Mouse (Mus musculus) limb, embryonic 15.5 days (tissue): ENCODE data around the gene Rag1. TPM values are rescaled to one million over a fixed set of nuclear protein-coding genes. Genes with fewer than 3 reads are reported as not detected.
A peak's percentile ranks its signal among the peaks of the same experiment; 100 is the strongest.

Source experiments
- ATAC-seq: fragments of 200-750 bp; cut with Nextera tagmentation; 2 replicates; pipeline ENCODE4 v1.8.0; 2017; ENCODE audit warnings: low read depth, moderate TSS enrichment; ENCODE audit not compliant: insufficient number of reproducible peaks, low FRiP score, low TSS enrichment
- H3K27ac ChIP-seq: fragments of 300-500 bp; sonication (generic); 2 replicates; pipeline ENCODE4 v1.5.1; 2015; ENCODE audit warnings: moderate library complexity, mild to moderate bottlenecking, inconsistent platforms
- H3K27me3 ChIP-seq: fragments of 300-500 bp; sonication (generic); 2 replicates; pipeline ENCODE4 v1.6.1; 2015; ENCODE audit warnings: inconsistent platforms
- H3K36me3 ChIP-seq: fragments of 300-500 bp; sonication (generic); 2 replicates; pipeline ENCODE4 v1.6.1; 2015; ENCODE audit warnings: inconsistent platforms
- H3K4me1 ChIP-seq: fragments of 300-500 bp; sonication (generic); 2 replicates; pipeline ENCODE4 v1.6.1; 2015; ENCODE audit warnings: inconsistent platforms
- H3K4me2 ChIP-seq: fragments of 300-500 bp; sonication (generic); 2 replicates; pipeline ENCODE4 v1.6.1; 2015; ENCODE audit warnings: mild to moderate bottlenecking, inconsistent platforms
- H3K4me3 ChIP-seq: fragments of 300-500 bp; sonication (generic); 2 replicates; pipeline ENCODE4 v1.5.1; 2015; ENCODE audit warnings: mild to moderate bottlenecking, inconsistent platforms
- H3K9ac ChIP-seq: fragments of 300-500 bp; sonication (generic); 2 replicates; pipeline ENCODE4 v1.6.1; 2015; ENCODE audit warnings: inconsistent platforms
- H3K9me3 ChIP-seq: fragments of 300-500 bp; sonication (generic); 2 replicates; pipeline ENCODE4 v1.6.1; 2016; ENCODE audit warnings: inconsistent platforms
- WGBS: fragments of 180-500 bp; shearing (Covaris S2); methylation state at CpG from one replicate; pipeline ENCODE4 v1.1.7; 2015; 5-methylcytosine and 5-hydroxymethylcytosine counted together
- polyA plus RNA-seq: library from polyadenylated mRNA; unstranded; fragments of >200 nt; fragmentation: Nextera tagmentation; extraction: Ambion mirVana; gene quantifications from 2 replicates; pipeline ENCODE4 v1.2.1, GENCODE M21; 2015

Gene Rag1
- polyA plus RNA-seq, 1 experiment from 2014 or later, result 0.05 TPM

DNA sequence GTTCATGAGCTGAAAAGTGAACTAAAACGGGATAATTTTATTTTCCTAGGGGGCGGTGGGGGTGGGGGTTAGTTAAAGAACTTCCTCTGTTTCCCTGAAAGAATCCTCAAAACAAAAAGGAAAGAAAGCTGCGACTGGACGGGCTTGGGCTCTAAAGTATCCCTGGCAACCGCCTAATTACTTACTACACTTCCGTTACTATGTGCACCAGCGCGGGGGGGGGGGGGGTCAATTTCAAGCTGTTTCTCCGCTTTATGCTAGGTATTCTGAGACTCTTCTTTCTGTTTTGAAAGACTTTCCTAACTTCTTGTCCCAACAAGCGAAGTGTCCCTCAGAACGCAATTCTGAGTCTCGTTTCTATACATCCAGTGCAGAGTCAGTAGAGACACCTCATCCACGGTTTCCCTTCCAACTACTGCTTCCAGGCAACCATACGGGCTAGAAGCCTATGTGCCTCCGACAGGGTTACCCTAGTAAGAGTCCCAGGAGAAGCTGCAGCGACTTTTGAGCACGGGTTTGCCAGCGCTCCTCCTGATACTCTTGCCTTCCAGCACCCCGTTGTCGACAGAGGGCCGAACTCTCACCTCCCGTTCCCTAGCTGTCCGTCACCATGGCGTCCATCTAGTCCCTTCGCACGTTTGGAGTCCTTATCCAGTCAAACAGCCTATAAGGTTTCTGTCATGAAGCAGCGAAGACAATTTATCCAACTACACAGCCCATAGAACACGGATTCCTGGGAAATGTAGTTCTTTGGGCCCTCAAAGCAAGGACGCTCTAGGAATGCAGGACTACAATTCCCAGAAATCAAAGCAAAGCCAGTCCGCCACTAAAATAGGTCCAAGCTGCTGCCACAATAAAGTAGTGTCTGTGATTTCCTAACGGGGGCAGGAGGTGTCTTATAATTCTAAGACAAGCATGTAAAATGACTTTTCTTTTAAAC is 20.7 kb downstream of the Rag1 start:
- Histone ChIP-seq H3K9ac (peak overlapping the region; percentile 54), H3K9me3 (no peaks in the 10 kb centered on the region), H3K4me1 (no peaks in the 10 kb centered on the region), H3K4me2 (peak overlapping the region; percentile 56), H3K36me3 (no peaks in the 10 kb centered on the region), H3K27ac (peak overlapping the region; percentile 92), H3K4me3 (peak overlapping the region; percentile 74), H3K27me3 (no peaks in the 10 kb centered on the region)
- whole genome bisulfite sequencing, result 2% methylated on average over 30 of the region's 31 CpGs
- ATAC-seq, result peak; percentile 97

DNA sequence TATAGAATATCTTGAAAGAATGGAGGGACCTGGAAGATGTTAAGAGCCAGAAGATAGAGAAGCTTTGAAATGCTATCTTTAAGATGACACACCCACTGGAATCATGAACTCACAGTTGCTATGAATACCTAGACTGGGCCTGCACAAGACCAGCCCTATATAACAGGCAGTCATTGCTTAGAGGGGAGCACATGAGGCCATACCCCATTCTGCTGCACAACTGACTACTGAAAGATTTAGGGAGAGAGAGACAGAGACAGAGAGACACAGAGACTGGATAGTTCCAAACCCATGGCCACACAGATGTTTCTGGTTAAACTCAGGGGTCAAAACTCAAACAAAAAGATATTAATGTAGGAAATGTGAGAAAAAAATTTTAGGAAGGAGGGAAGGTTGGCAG is 22.1 kb downstream of the Rag1 start:
- no peak overlapping the region for H3K9ac ChIP-seq
- no peak overlapping the region for H3K4me3 ChIP-seq
- H3K4me2 ChIP-seq, result no peak overlapping the region
- no peaks in the 10 kb centered on the region for H3K9me3 ChIP-seq
- no peaks in the 10 kb centered on the region for H3K27me3 ChIP-seq
- no peak overlapping the region for H3K27ac ChIP-seq
- ATAC-seq, result no peak
- H3K4me1 ChIP-seq, result no peaks in the 10 kb centered on the region
- H3K36me3 ChIP-seq, result no peaks in the 10 kb centered on the region

DNA sequence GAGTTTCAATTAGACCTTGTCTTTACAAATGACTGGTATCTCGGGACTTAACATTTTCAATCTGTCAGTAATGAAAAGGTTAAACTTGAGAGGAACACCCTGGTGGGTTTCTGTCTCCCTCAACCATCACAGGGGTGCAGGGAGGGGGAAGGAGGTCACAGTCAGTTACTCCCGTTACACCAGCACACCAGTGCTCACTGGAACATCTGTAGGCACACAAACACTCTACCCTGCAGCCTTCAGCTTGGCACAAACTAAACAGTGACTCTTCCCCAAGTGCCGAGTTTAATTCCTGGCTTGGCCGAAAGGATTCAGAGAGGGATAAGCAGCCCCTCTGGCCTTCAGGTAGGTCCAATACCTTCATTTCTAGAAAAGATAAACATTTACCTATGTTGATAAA is 24.8 kb downstream of the Rag1 start, which contains the start of gene Rag2:
Gene Rag2, plus strand, starts transcription at position 193 of the 400 bp plus-strand sequence.
- H3K27ac ChIP-seq, result no peak within 1 kb of the TSS
- H3K9ac ChIP-seq, result no peak within 1 kb of the TSS
- H3K27me3 ChIP-seq, result no peaks in the 10 kb centered on the region
- no peaks in the 10 kb centered on the region for H3K36me3 ChIP-seq
- H3K4me1 ChIP-seq, result no peaks in the 10 kb centered on the region
- no peak within 1 kb of the TSS for H3K4me3 ChIP-seq
- WGBS, result 52% methylated on average over 4 of the region's 4 CpGs
- ATAC-seq, result no peak
- H3K4me2 ChIP-seq, result no peak within 1 kb of the TSS
- H3K9me3 ChIP-seq, result no peaks in the 10 kb centered on the region

DNA sequence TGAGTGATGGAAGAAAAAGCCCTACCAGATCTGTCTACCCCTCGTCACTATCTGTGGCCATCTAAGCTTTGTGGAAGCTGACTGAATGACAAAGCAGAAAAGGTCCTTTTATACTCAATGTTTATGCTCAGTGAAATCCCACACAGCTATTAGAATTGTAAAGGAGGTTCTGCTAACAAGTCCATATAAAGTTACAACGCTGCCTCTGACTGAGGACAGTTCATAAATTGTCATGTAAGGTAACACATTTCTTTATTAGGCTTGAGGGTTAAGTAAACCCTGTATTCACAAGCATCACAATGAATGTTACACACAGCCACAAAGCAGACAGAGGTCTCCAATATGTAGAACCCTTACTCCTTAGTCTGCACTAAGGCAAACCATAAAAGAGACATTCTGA is 25.3 kb downstream of the Rag1 start:
- Histone ChIP-seq H3K4me3 (no peak overlapping the region), H3K27me3 (no peaks in the 10 kb centered on the region), H3K4me2 (no peak overlapping the region), H3K9me3 (no peaks in the 10 kb centered on the region), H3K9ac (no peak overlapping the region), H3K36me3 (no peaks in the 10 kb centered on the region), H3K4me1 (no peaks in the 10 kb centered on the region), H3K27ac (no peak overlapping the region)
- ATAC-seq, result no peak
- WGBS, result 62% methylated on average over 2 of the region's 2 CpGs

DNA sequence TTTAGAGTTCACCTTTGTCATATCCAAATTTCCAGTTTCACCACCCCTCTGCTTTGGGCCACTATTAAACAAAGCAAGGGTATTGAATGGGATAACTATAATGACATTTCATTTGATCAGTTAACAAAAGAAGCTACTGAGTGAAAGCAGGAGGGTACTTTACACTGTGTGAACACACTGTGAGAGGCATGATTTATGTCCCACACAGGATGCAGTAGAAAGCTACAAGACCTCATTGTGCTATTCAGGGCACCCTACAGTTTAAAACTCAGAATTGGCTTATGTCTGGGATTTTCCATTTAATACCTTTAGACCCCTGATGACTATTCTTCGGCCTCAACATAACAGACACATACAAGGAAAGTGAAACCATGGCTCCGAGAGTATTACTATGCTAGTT is 26.3 kb downstream of the Rag1 start:
- Histone ChIP-seq H3K27ac (no peak overlapping the region), H3K4me3 (no peak overlapping the region), H3K4me1 (no peaks in the 10 kb centered on the region), H3K4me2 (no peak overlapping the region), H3K9me3 (no peaks in the 10 kb centered on the region), H3K27me3 (no peaks in the 10 kb centered on the region), H3K36me3 (no peaks in the 10 kb centered on the region), H3K9ac (no peak overlapping the region)
- ATAC-seq, result no peak
- WGBS, result 83% methylated on average over 2 of the region's 2 CpGs

DNA sequence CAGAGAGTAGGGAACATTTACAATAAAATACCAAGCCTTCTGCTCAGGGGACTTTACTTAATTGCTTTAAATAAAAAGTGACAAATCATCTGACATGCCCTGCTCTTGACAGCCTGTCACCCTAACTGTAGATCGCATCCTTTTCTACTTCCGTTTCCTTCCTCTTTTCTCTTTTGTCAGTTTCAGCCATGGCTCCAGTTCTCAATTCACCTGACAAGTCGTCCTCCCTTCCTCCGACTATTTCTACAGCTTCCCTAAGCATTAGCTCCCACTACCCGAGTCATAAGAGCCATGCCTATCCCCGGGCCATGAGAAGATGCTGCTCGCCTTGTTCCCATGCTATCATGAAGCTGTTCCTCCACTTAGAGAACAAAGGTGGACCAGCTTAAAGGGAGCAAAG is 27.7 kb downstream of the Rag1 start:
- no peak for ATAC-seq
- Histone ChIP-seq H3K4me2 (no peak overlapping the region), H3K27me3 (no peaks in the 10 kb centered on the region), H3K4me3 (no peak overlapping the region), H3K36me3 (no peaks in the 10 kb centered on the region), H3K27ac (no peak overlapping the region), H3K9ac (no peak overlapping the region), H3K9me3 (no peaks in the 10 kb centered on the region), H3K4me1 (no peaks in the 10 kb centered on the region)
- 65% methylated on average over 7 of the region's 7 CpGs for WGBS

DNA sequence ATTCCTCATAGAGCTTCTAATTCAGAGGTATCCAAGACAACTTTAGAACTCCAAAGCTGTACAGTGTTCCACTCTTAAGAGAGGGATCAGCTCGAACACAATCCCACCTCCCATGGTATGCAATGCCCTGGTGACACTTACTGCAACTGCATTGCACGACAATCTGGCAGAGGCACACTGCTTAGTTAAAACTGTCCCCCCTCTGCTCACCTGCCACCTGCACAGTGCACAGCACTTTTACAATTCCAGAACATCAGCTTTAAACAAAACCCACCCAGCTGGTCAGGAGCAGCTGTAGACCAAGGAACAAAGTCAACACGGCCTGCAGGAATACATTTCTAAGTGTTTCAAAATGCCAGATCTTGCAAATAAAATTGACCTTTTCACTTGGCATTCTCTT is 28.4 kb downstream of the Rag1 start:
- Histone ChIP-seq H3K4me3 (no peak overlapping the region), H3K9me3 (no peaks in the 10 kb centered on the region), H3K27me3 (no peaks in the 10 kb centered on the region), H3K4me1 (no peaks in the 10 kb centered on the region), H3K36me3 (no peaks in the 10 kb centered on the region), H3K27ac (no peak overlapping the region), H3K4me2 (no peak overlapping the region), H3K9ac (no peak overlapping the region)
- ATAC-seq, result no peak
- 48% methylated on average over 3 of the region's 3 CpGs for WGBS

DNA sequence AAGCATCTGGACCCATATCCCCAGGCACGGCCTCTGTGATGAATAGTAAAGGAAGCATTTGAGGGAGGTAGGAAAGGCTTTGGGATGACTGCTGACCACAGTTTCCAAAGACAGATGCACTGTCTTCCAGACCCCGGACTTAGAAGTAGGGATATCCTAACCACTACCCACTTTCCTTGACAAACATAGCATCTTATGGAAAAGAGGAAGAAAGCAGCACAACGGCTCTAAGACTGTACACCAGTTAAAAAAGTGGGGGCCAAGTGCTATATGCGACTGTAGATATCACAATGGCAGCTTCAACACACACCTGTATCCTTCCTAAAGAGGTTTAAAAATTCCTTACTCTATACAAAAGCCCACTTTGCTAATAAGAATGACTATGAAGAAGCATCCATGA is 30.9 kb downstream of the Rag1 start:
- H3K4me1 ChIP-seq, result no peaks in the 10 kb centered on the region
- no peaks in the 10 kb centered on the region for H3K9me3 ChIP-seq
- H3K27me3 ChIP-seq, result no peaks in the 10 kb centered on the region
- H3K36me3 ChIP-seq, result no peaks in the 10 kb centered on the region
- H3K9ac ChIP-seq, result no peak overlapping the region
- WGBS, result 81% methylated on average over 4 of the region's 4 CpGs
- no peak overlapping the region for H3K27ac ChIP-seq
- no peak overlapping the region for H3K4me2 ChIP-seq
- no peak for ATAC-seq
- no peak overlapping the region for H3K4me3 ChIP-seq

DNA sequence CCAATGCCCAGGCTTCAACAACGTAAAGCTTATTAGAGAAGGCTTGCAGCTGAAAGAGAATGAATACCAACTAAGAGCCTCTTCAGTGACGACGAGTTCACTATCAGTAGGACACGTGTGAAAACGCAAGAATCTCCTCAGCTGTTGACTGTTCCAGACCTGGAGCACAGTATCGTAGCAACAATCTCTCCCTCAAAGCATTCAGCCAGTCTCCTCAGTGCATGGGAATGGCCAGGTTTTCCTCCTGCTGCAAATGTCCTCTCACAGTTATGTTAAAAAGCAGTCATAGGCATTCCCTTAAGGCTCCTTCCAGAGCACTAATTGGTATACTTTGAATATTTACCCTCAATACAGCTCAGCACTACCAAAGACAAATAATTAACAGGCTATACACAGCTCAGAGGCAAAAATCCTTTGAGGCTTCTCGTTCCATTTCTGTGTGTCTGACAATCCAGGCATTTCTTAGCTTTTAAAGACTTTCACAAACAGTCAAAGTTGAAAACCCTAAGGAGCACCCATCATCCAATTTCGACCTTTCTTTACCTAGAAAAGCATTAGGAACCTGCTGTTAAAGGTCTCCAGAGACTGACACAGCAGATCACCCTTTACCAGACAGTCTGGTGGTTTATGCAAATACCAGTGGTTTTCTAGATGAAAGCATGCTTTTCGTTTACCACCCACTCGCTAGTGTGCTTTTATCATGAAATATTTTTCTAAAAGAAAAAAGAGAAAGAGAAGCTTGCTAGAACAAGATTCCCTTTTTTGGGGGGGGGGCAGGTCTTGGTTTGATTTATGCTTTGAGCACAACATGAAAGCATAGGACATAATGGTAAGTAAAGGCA is 33.6 kb downstream of the Rag1 start:
- no peak overlapping the region for H3K9ac ChIP-seq
- H3K4me1 ChIP-seq, result no peaks in the 10 kb centered on the region
- H3K4me2 ChIP-seq, result no peak overlapping the region
- no peaks in the 10 kb centered on the region for H3K9me3 ChIP-seq
- no peaks in the 10 kb centered on the region for H3K36me3 ChIP-seq
- no peaks in the 10 kb centered on the region for H3K27me3 ChIP-seq
- 60% methylated on average over 10 of the region's 10 CpGs for WGBS
- H3K4me3 ChIP-seq, result no peak overlapping the region
- no peak for ATAC-seq
- no peak overlapping the region for H3K27ac ChIP-seq

DNA sequence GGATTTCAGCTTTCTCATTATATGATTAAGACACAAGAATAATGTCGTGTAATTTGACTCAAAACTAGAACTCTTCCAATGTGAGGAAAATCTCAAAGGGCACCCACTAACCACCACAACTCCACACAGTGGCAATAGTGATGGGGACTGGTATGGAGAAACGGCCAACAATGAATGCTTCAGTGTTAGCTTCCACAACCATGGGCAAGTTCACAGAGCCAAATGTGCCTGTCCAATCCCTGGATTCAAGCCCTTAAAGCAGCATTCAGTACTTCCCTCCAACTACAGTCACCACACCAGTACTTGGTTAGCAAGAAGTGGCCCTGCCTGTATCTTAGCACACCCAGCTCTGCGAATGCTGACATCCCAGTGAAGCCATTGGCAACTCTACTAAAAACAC is 38.4 kb downstream of the Rag1 start:
- H3K9ac ChIP-seq, result no peak overlapping the region
- no peak for ATAC-seq
- H3K4me1 ChIP-seq, result no peaks in the 10 kb centered on the region
- H3K27me3 ChIP-seq, result no peaks in the 10 kb centered on the region
- H3K4me3 ChIP-seq, result no peak overlapping the region
- H3K36me3 ChIP-seq, result no peaks in the 10 kb centered on the region
- no peak overlapping the region for H3K27ac ChIP-seq
- H3K4me2 ChIP-seq, result no peak overlapping the region
- 90% methylated on average over 3 of the region's 3 CpGs for WGBS
- no peaks in the 10 kb centered on the region for H3K9me3 ChIP-seq

DNA sequence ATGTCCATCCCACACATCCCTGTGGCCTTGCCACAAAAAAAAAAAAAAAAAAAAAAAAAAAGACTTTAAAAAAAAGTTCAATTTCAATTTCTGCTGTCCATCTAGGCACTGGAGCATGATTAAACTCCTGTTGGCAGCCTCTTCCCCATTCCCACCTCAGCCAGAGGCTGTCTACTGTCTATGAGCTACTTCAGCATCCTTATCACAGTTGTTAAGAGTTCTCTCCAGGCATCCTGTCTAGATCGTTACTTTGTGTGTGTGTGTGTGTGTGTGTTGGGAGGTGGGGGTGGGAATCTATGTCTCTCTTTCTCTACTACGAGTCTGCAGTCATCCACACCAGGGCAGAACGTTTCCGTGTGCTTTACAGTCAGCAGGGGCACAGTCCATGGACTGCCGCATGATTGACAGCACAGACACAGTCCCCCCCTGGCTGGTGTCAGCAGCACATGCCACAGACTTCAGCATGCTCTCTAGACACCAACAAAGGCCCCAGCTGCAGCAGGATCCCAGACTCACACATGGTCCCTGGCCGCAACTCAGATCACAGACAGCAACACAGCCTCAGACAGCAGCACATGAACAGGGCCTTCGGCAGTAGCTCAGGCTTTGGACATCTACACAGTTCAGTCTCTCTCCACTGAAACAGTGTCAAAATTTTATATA is 40.9 kb downstream of the Rag1 start:
- Histone ChIP-seq H3K36me3 (no peaks in the 10 kb centered on the region), H3K4me2 (no peak overlapping the region), H3K27me3 (no peaks in the 10 kb centered on the region), H3K9ac (no peak overlapping the region), H3K27ac (no peak overlapping the region), H3K4me3 (no peak overlapping the region), H3K9me3 (no peaks in the 10 kb centered on the region), H3K4me1 (no peaks in the 10 kb centered on the region)
- no peak for ATAC-seq
- WGBS, result 57% methylated on average over 7 of the region's 7 CpGs

DNA sequence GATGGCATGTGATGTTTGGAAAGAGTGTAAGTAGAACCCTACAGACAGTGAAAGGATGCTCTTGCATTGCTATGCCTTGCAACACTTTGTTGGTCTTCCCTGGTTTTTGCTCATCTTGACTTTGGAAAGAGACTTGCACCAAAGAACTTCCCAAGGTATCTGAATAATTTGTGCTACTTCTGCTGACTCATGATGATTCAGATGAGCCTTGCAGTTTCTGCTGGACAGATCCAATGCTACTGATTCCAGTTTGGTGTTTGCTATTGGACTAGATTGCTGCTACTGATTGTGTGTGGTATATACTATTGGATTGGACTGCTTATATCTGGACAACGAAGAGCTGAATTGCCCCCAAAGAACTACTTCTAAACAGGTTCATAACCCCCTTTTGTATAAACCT is 46.2 kb downstream of the Rag1 start:
- Histone ChIP-seq H3K27ac (no peak overlapping the region), H3K27me3 (no peaks in the 10 kb centered on the region), H3K9me3 (no peaks in the 10 kb centered on the region), H3K9ac (no peak overlapping the region), H3K4me3 (no peak overlapping the region), H3K4me2 (no peak overlapping the region), H3K4me1 (peaks cover 7% of the 10 kb centered on the region), H3K36me3 (no peaks in the 10 kb centered on the region)
- WGBS, result 97% methylated on average over 1 of the region's 1 CpGs
- ATAC-seq, result no peak
